ENCODE assay signal across 25 mouse cellular contexts in the genomic region with DNA sequence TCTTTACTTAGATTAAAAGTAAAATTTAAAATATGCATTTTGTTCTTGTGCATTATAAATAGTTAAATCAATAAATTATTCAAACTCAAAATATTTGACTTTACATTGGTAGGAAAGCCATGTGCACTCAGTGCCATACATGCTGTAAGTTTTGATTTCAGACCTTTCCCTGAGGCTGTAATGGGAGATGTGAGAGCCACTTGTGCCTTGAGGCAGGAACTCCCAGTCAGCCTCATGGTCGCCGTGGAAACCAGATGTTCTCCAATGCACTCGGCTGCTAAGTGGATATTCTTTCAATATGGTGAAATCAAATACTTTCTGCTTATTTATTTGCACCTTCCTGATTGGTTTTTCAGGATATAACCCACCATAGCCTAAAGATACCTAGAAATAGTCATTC. TPM values are rescaled to one million over a fixed set of nuclear protein-coding genes. Genes with fewer than 3 reads are reported as not detected.
DNase-seq lines count a peak whose midpoint lies in the region; ATAC-seq lines count a peak whose summit lies in the region.
"Had no signal": no experiment of that assay in that cellular context is flagged by ENCODE, and none has a peak within 500 bp of the region (broad histone marks: within the 10 kb centered on the region; RNA-seq: fewer than 3 reads in every experiment).

No protein-coding gene starts in this region.

- H3K9me3 ChIP-seq in hindbrain, embryonic 11.5 days (ENCODE audit: control insufficient read depth, low read length): no peaks in the 10 kb centered on the region
- H3K9me3 ChIP-seq in hindbrain, embryonic 13.5 days: no peaks in the 10 kb centered on the region
- H3K9me3 ChIP-seq in neural tube, embryonic 14.5 days (ENCODE audit: control insufficient read depth, low read length): no peaks in the 10 kb centered on the region
- H3K9me3 ChIP-seq in neural tube, embryonic 15.5 days (replicated peaks): no peaks in the 10 kb centered on the region
- no peaks in the 10 kb centered on the region for H3K9me3 ChIP-seq in midbrain, embryonic 14.5 days (ENCODE audit: control insufficient read depth, low read length)
- H3K9me3 ChIP-seq: embryonic facial prominence, embryonic 13.5 days; heart, embryonic 13.5 days; liver, embryonic 13.5 days; lung, embryonic 15.5 days had no signal

- no peaks in the 10 kb centered on the region for H3K36me3 ChIP-seq in hindbrain, embryonic 11.5 days (ENCODE audit: control insufficient read depth, insufficient read depth, low read length)
- H3K36me3 ChIP-seq in hindbrain, embryonic 13.5 days: no peaks in the 10 kb centered on the region
- H3K36me3 ChIP-seq in neural tube, embryonic 14.5 days (ENCODE audit: control insufficient read depth, insufficient read depth, low read length): no peaks in the 10 kb centered on the region
- H3K36me3 ChIP-seq in neural tube, embryonic 15.5 days: no peaks in the 10 kb centered on the region
- H3K36me3 ChIP-seq in midbrain, embryonic 14.5 days (ENCODE audit: control insufficient read depth, insufficient read depth, low read length): no peaks in the 10 kb centered on the region
- H3K36me3 ChIP-seq: embryonic facial prominence, embryonic 13.5 days; heart, embryonic 13.5 days; liver, embryonic 13.5 days; lung, embryonic 15.5 days had no signal

- H3K4me3 ChIP-seq in hindbrain, embryonic 11.5 days (ENCODE audit: low read depth, low read length): no peak overlapping the region
- no peak overlapping the region for H3K4me3 ChIP-seq in hindbrain, embryonic 13.5 days
- no peak overlapping the region for H3K4me3 ChIP-seq in neural tube, embryonic 14.5 days (ENCODE audit: low read depth, low read length)
- H3K4me3 ChIP-seq in neural tube, embryonic 15.5 days (replicated peaks): no peak overlapping the region
- H3K4me3 ChIP-seq in midbrain, embryonic 14.5 days (replicated peaks; ENCODE audit: low read depth, low read length): no peak overlapping the region
- H3K4me3 ChIP-seq: embryonic facial prominence, embryonic 13.5 days; gastrocnemius, adult 2 months; heart, embryonic 13.5 days; liver, embryonic 13.5 days; lung, embryonic 15.5 days had no signal

- no peak overlapping the region for H3K4me2 ChIP-seq in hindbrain, embryonic 11.5 days (replicated peaks; ENCODE audit: low read depth, low read length)
- H3K4me2 ChIP-seq in hindbrain, embryonic 13.5 days: no peak overlapping the region
- no peak overlapping the region for H3K4me2 ChIP-seq in neural tube, embryonic 14.5 days (ENCODE audit: low read depth, low read length)
- no peak overlapping the region for H3K4me2 ChIP-seq in neural tube, embryonic 15.5 days
- H3K4me2 ChIP-seq in midbrain, embryonic 14.5 days (ENCODE audit: low read length): no peak overlapping the region
- H3K4me2 ChIP-seq: embryonic facial prominence, embryonic 13.5 days; heart, embryonic 13.5 days; liver, embryonic 13.5 days; lung, embryonic 15.5 days had no signal

- no peak overlapping the region for H3K9ac ChIP-seq in hindbrain, embryonic 11.5 days (ENCODE audit: low read depth, low read length)
- H3K9ac ChIP-seq in hindbrain, embryonic 13.5 days: no peak overlapping the region
- H3K9ac ChIP-seq in neural tube, embryonic 14.5 days (replicated peaks; ENCODE audit: low read depth, low read length): no peak overlapping the region
- no peak overlapping the region for H3K9ac ChIP-seq in neural tube, embryonic 15.5 days (replicated peaks)
- no peak overlapping the region for H3K9ac ChIP-seq in midbrain, embryonic 14.5 days (replicated peaks; ENCODE audit: low read length)
- H3K9ac ChIP-seq: embryonic facial prominence, embryonic 13.5 days; heart, embryonic 13.5 days; liver, embryonic 13.5 days; lung, embryonic 15.5 days had no signal

- no peak overlapping the region for H3K27ac ChIP-seq in hindbrain, embryonic 11.5 days (ENCODE audit: low read depth, low read length)
- no peak overlapping the region for H3K27ac ChIP-seq in hindbrain, embryonic 13.5 days
- no peak overlapping the region for H3K27ac ChIP-seq in neural tube, embryonic 14.5 days (ENCODE audit: low read depth, low read length)
- H3K27ac ChIP-seq in neural tube, embryonic 15.5 days (replicated peaks): no peak overlapping the region
- no peak overlapping the region for H3K27ac ChIP-seq in midbrain, embryonic 14.5 days (replicated peaks; ENCODE audit: low read depth, low read length)
- H3K27ac ChIP-seq: embryonic facial prominence, embryonic 13.5 days; gastrocnemius, adult 2 months; heart, embryonic 13.5 days; liver, embryonic 13.5 days; lung, embryonic 15.5 days had no signal

- WGBS in hindbrain, embryonic 11.5 days: 61% methylated on average over 3 of the region's 3 CpGs
- WGBS in hindbrain, embryonic 13.5 days: 63% methylated on average over 3 of the region's 3 CpGs
- 57% methylated on average over 3 of the region's 3 CpGs for WGBS in neural tube, embryonic 14.5 days
- WGBS in neural tube, embryonic 15.5 days: 49% methylated on average over 3 of the region's 3 CpGs
- 50% methylated on average over 3 of the region's 3 CpGs for WGBS in midbrain, embryonic 14.5 days

- no peaks in the 10 kb centered on the region for H3K27me3 ChIP-seq in hindbrain, embryonic 11.5 days (ENCODE audit: control insufficient read depth, insufficient read depth, low read length)
- H3K27me3 ChIP-seq in hindbrain, embryonic 13.5 days: no peaks in the 10 kb centered on the region
- no peaks in the 10 kb centered on the region for H3K27me3 ChIP-seq in neural tube, embryonic 14.5 days (ENCODE audit: control insufficient read depth, insufficient read depth, low read length)
- H3K27me3 ChIP-seq in neural tube, embryonic 15.5 days (replicated peaks): no peaks in the 10 kb centered on the region
- no peaks in the 10 kb centered on the region for H3K27me3 ChIP-seq in midbrain, embryonic 14.5 days (ENCODE audit: control insufficient read depth, insufficient read depth, low read length)
- H3K27me3 ChIP-seq: embryonic facial prominence, embryonic 13.5 days; heart, embryonic 13.5 days; liver, embryonic 13.5 days; lung, embryonic 15.5 days had no signal

- peak; percentile 17 for DNase-seq in hindbrain, embryonic 11.5 days (ENCODE audit: low spot score)
- DNase-seq in embryo, embryonic 11 days: peak; percentile 24
- DNase-seq in midbrain, embryonic 14.5 days: peak; percentile 69
- DNase-seq in layer of hippocampus, postnatal 10 days (ENCODE audit: low spot score in 2 of 2): no peak
- DNase-seq in cerebellum, postnatal 36 days: no peak
- DNase-seq: adrenal gland, postnatal 14 days; cerebellum, adult 9-11 months; gastrocnemius, adult 2 months; heart, adult 11 months; heart, postnatal 4 days; left cerebral cortex, postnatal 4 days; liver, embryonic 13.5 days; thymus, postnatal 36 days had no signal

- no peaks in the 10 kb centered on the region for H3K4me1 ChIP-seq in hindbrain, embryonic 11.5 days (replicated peaks; ENCODE audit: control insufficient read depth, insufficient read depth, low read length)
- H3K4me1 ChIP-seq in hindbrain, embryonic 13.5 days (replicated peaks): no peaks in the 10 kb centered on the region
- H3K4me1 ChIP-seq in neural tube, embryonic 14.5 days (ENCODE audit: control insufficient read depth, insufficient read depth, low read length): no peaks in the 10 kb centered on the region
- no peaks in the 10 kb centered on the region for H3K4me1 ChIP-seq in neural tube, embryonic 15.5 days
- H3K4me1 ChIP-seq in midbrain, embryonic 14.5 days (ENCODE audit: control insufficient read depth, insufficient read depth, low read length): no peaks in the 10 kb centered on the region
- H3K4me1 ChIP-seq: heart, embryonic 13.5 days; liver, embryonic 13.5 days; lung, embryonic 15.5 days had no signal

- no peak for ATAC-seq in hindbrain, embryonic 11.5 days (ENCODE audit: low FRiP score)
- no peak for ATAC-seq in hindbrain, embryonic 13.5 days (ENCODE audit: low FRiP score)
- 0 out of 2 replicates have a peak, but pooled peaks have one; percentile 41 for ATAC-seq in neural tube, embryonic 14.5 days (ENCODE audit: low read depth)
- no peak for ATAC-seq in neural tube, embryonic 15.5 days (ENCODE audit: low FRiP score)
- no peak for ATAC-seq in midbrain, embryonic 14.5 days (ENCODE audit: low FRiP score, low TSS enrichment)
- ATAC-seq: activated CD4-positive, CD25-positive, alpha-beta regulatory T cell, adult 4 months; intestine, postnatal 0 days; Patski had no signal

RNA-seq across cellular contexts. Expression of a gene that starts 35.6 kb away (rescaled TPM):
- not detected in 2 replicates for polyA plus RNA-seq in hindbrain, embryonic 11.5 days (2014; fragmentation: Nextera tagmentation; extraction: Ambion mirVana)
- polyA plus RNA-seq in hindbrain, embryonic 13.5 days (2015; fragmentation: Nextera tagmentation; extraction: Ambion mirVana): not detected in 2 replicates
- not detected in 2 replicates for polyA plus RNA-seq in neural tube, embryonic 14.5 days (2014; fragmentation: Nextera tagmentation; extraction: Ambion mirVana)
- polyA plus RNA-seq in neural tube, embryonic 15.5 days (2015; fragmentation: Nextera tagmentation; extraction: Ambion mirVana): not detected in 2 replicates
- polyA plus RNA-seq in midbrain, embryonic 14.5 days (2014; fragmentation: Nextera tagmentation; extraction: Ambion mirVana): not detected in 2 replicates
- total RNA-seq in layer of hippocampus, postnatal 10 days (2021): not detected
- total RNA-seq: adrenal gland, postnatal 14 days; gastrocnemius, adult 2 months; heart, postnatal 4 days; left cerebral cortex, postnatal 4 days; megakaryocyte, adult 5-6 weeks had no signal
- polyA plus RNA-seq: activated CD4-positive, CD25-positive, alpha-beta regulatory T cell, adult 4 months; C2C12; embryonic facial prominence, embryonic 13.5 days; heart, embryonic 13.5 days; intestine, postnatal 0 days; kidney, embryonic 16.5 days; liver, embryonic 13.5 days; lung, embryonic 15.5 days; Patski had no signal

Comparison
In these comparisons a context has a peak if more than half of its experiments do, and no peak if none do; other contexts are left out.
1. DNase-seq: peak in hindbrain, embryonic 11.5 days (single experiment), embryo, embryonic 11 days (single experiment) and midbrain, embryonic 14.5 days (single experiment); none in layer of hippocampus, postnatal 10 days (0 of 2) and cerebellum, postnatal 36 days (0 of 2).